Mouse (Mus musculus) limb, embryonic 13.5 days (tissue): ENCODE results near the gene Cdk5rap3. TPM values are rescaled to one million over a fixed set of nuclear protein-coding genes. Genes with fewer than 3 reads are reported as not detected.

ENCODE experiments used
- ATAC-seq: fragments of 200-750 bp; cut with Nextera tagmentation; 2 replicates; pipeline ENCODE4 v1.8.0; 2017; ENCODE audit warnings: low read depth, moderate number of reproducible peaks, moderate TSS enrichment; ENCODE audit not compliant: low FRiP score
- H3K27ac ChIP-seq: fragments of 300-500 bp; sonication (generic); 2 replicates; pipeline ENCODE4 v1.5.1; 2015; ENCODE audit warnings: inconsistent platforms, mild to moderate bottlenecking, moderate library complexity
- H3K27me3 ChIP-seq: fragments of 300-500 bp; sonication (generic); 2 replicates; pipeline ENCODE4 v1.6.1; 2015; ENCODE audit warnings: mild to moderate bottlenecking, inconsistent platforms
- H3K36me3 ChIP-seq: fragments of 300-500 bp; sonication (generic); 2 replicates; pipeline ENCODE4 v1.6.1; 2015; ENCODE audit warnings: inconsistent platforms, mild to moderate bottlenecking, moderate library complexity
- H3K4me1 ChIP-seq: fragments of 300-500 bp; sonication (generic); 2 replicates; pipeline ENCODE4 v1.6.1; 2015; ENCODE audit warnings: inconsistent platforms
- H3K4me2 ChIP-seq: fragments of 300-500 bp; sonication (generic); replicated peaks from 2 replicates; pipeline ENCODE4 v1.6.1; 2015; ENCODE audit warnings: inconsistent platforms, mild to moderate bottlenecking, moderate library complexity
- H3K4me3 ChIP-seq: fragments of 300-500 bp; sonication (generic); 2 replicates; pipeline ENCODE4 v1.5.1; 2015; ENCODE audit warnings: moderate library complexity, mild to moderate bottlenecking, inconsistent platforms
- H3K9ac ChIP-seq: fragments of 300-500 bp; sonication (generic); 2 replicates; pipeline ENCODE4 v1.6.1; 2015; ENCODE audit warnings: mild to moderate bottlenecking, inconsistent platforms
- H3K9me3 ChIP-seq: fragments of 300-500 bp; sonication (generic); 2 replicates; pipeline ENCODE4 v1.6.1; 2016; ENCODE audit warnings: inconsistent platforms
- WGBS: fragments of 180-500 bp; shearing (Covaris S2); methylation state at CpG from one replicate; pipeline ENCODE4 v1.1.7; 2015; 5-methylcytosine and 5-hydroxymethylcytosine counted together
- polyA plus RNA-seq: library from polyadenylated mRNA; unstranded; fragments of >200 nt; fragmentation: Nextera tagmentation; extraction: Ambion mirVana; gene quantifications from 2 replicates; pipeline ENCODE4 v1.2.1, GENCODE M21; 2015

The Cdk5rap3 gene
- polyA plus RNA-seq, 1 experiment from 2014 or later, result 87.0 TPM

GRCm38 (mm10) chr11:96861878-96862289 lies 54.4 kb downstream of the Cdk5rap3 start:
- H3K9ac ChIP-seq, result peak overlapping the region; percentile 57
- H3K27me3 ChIP-seq, result peaks cover 22% of the 10 kb centered on the region
- peaks cover 34% of the 10 kb centered on the region for H3K4me1 ChIP-seq
- peak overlapping the region; percentile 45 for H3K4me3 ChIP-seq
- H3K4me2 ChIP-seq, result peak overlapping the region; percentile 85
- H3K27ac ChIP-seq, result no peak overlapping the region
- under 1% methylated on average over 31 of the region's 31 CpGs for WGBS
- no peaks in the 10 kb centered on the region for H3K9me3 ChIP-seq
- peaks cover 9% of the 10 kb centered on the region for H3K36me3 ChIP-seq
- ATAC-seq, result peak; percentile 86

GRCm38 (mm10) chr11:96861446-96861845 lies 54.9 kb downstream of the Cdk5rap3 start:
- Histone ChIP-seq H3K4me3 (peak overlapping the region; percentile 45), H3K27ac (no peak overlapping the region), H3K4me1 (peaks cover 34% of the 10 kb centered on the region), H3K36me3 (peaks cover 13% of the 10 kb centered on the region), H3K27me3 (peaks cover 22% of the 10 kb centered on the region), H3K9ac (peak overlapping the region; percentile 57), H3K9me3 (no peaks in the 10 kb centered on the region), H3K4me2 (peak overlapping the region; percentile 85)
- WGBS, result 3% methylated on average over 20 of the region's 20 CpGs
- ATAC-seq, result peak; percentile 17

- Histone ChIP-seq H3K4me2 (peak overlapping the region; percentile 85; the same call in 1 of the 2 replicates), H3K4me1 (peaks cover 34% of the 10 kb centered on the region), H3K36me3 (peaks cover 20% of the 10 kb centered on the region), H3K4me3 (no peak overlapping the region), H3K9me3 (no peaks in the 10 kb centered on the region), H3K27me3 (peaks cover 22% of the 10 kb centered on the region), H3K9ac (no peak overlapping the region), H3K27ac (no peak overlapping the region)
- ATAC-seq, result peak; percentile 50
- WGBS, result 12% methylated on average over 8 of the region's 8 CpGs
Observed at GRCm38 (mm10) chr11:96860564-96860963, 55.7 kb downstream of the Cdk5rap3 start.

GRCm38 (mm10) chr11:96859635-96860034 lies 56.7 kb downstream of the Cdk5rap3 start:
- Histone ChIP-seq H3K36me3 (peaks cover 25% of the 10 kb centered on the region), H3K9me3 (no peaks in the 10 kb centered on the region), H3K27me3 (peaks cover 22% of the 10 kb centered on the region), H3K27ac (no peak overlapping the region), H3K9ac (no peak overlapping the region), H3K4me1 (peaks cover 34% of the 10 kb centered on the region), H3K4me3 (no peak overlapping the region), H3K4me2 (no peak overlapping the region)
- 92% methylated on average over 4 of the region's 4 CpGs for WGBS
- no peak for ATAC-seq

GRCm38 (mm10) chr11:96857446-96857845 lies 58.9 kb downstream of the Cdk5rap3 start:
- H3K4me3 ChIP-seq, result no peak overlapping the region
- peaks cover 4% of the 10 kb centered on the region; the same call in 1 of the 2 replicates for H3K27me3 ChIP-seq
- peaks cover 38% of the 10 kb centered on the region for H3K36me3 ChIP-seq
- no peaks in the 10 kb centered on the region for H3K9me3 ChIP-seq
- no peak overlapping the region for H3K4me2 ChIP-seq
- no peak overlapping the region for H3K27ac ChIP-seq
- 73% methylated on average over 5 of the region's 5 CpGs for WGBS
- H3K9ac ChIP-seq, result no peak overlapping the region
- ATAC-seq, result no peak
- H3K4me1 ChIP-seq, result peaks cover 17% of the 10 kb centered on the region

Other genes starting within 250 kb of the Cdk5rap3 start
- gene Snx11, start 138.9 kb downstream of the Cdk5rap3 start, polyA plus RNA-seq, result 22.2 and 22.3 TPM in 2 replicates
- 158 and 163 TPM in 2 replicates for gene Cbx1, start 127.4 kb downstream of the Cdk5rap3 start, polyA plus RNA-seq
- 68.6 and 69.3 TPM in 2 replicates for gene Nfe2l1, start 86.5 kb downstream of the Cdk5rap3 start, polyA plus RNA-seq
- gene Copz2, start 66.6 kb downstream of the Cdk5rap3 start, polyA plus RNA-seq, result 140 and 149 TPM in 2 replicates
- 0.60 and 0.97 TPM in 2 replicates for gene Prr15l, start 11.6 kb upstream of the Cdk5rap3 start, polyA plus RNA-seq
- gene Pnpo, start 27.5 kb upstream of the Cdk5rap3 start, polyA plus RNA-seq, result 21.2 and 25.0 TPM in 2 replicates
- gene Sp2, start 66.5 kb upstream of the Cdk5rap3 start, polyA plus RNA-seq, result 16.9 and 18.7 TPM in 2 replicates
- 3.6 and 4.3 TPM in 2 replicates for gene Sp6, start 96.9 kb upstream of the Cdk5rap3 start, polyA plus RNA-seq
- 27.2 and 27.7 TPM in 2 replicates for gene Scrn2, start 113.4 kb upstream of the Cdk5rap3 start, polyA plus RNA-seq
- 0.92 and 0.98 TPM in 2 replicates for gene Lrrc46, start 124.9 kb upstream of the Cdk5rap3 start, polyA plus RNA-seq
- 81.9 and 83.2 TPM in 2 replicates for gene Mrpl10, start 125.1 kb upstream of the Cdk5rap3 start, polyA plus RNA-seq
- 8.9 and 10.1 TPM in 2 replicates for gene Osbpl7, start 134.1 kb upstream of the Cdk5rap3 start, polyA plus RNA-seq
- gene Tbx21, start 198.8 kb upstream of the Cdk5rap3 start, polyA plus RNA-seq, result 0.09 TPM in 1 of 2 replicates, not detected in the other
- gene Tbkbp1, start 235.0 kb upstream of the Cdk5rap3 start, polyA plus RNA-seq, result 8.2 and 8.4 TPM in 2 replicates